Mouse (Mus musculus) midbrain, embryonic 10.5 days (tissue): Measurements from ENCODE around the gene Glis3. TPM values are rescaled to one million over a fixed set of nuclear protein-coding genes. Genes with fewer than 3 reads are reported as not detected.

Experiments used
- DNase-seq: peaks from one replicate; pipeline ENCODE4 v3.0.0-alpha.2; 2017; ENCODE audit warnings: low spot score
- H3K27ac ChIP-seq: fragments of 300-500 bp; sonication (generic); replicated peaks from 2 replicates; pipeline ENCODE4 v1.5.1; 2016; ENCODE audit warnings: mild to moderate bottlenecking
- H3K27me3 ChIP-seq: fragments of 300-500 bp; sonication (generic); 2 replicates; pipeline ENCODE4 v1.6.1; 2016; ENCODE audit warnings: low read depth, mild to moderate bottlenecking; ENCODE audit not compliant: poor library complexity, severe bottlenecking
- H3K36me3 ChIP-seq: fragments of 300-500 bp; sonication (generic); 2 replicates; pipeline ENCODE4 v1.6.1; 2016; ENCODE audit warnings: mild to moderate bottlenecking, moderate library complexity
- H3K4me1 ChIP-seq: fragments of 300-500 bp; sonication (generic); 2 replicates; pipeline ENCODE4 v1.6.1; 2016
- H3K4me3 ChIP-seq: fragments of 300-500 bp; sonication (generic); 2 replicates; pipeline ENCODE4 v1.5.1; 2016; ENCODE audit warnings: mild to moderate bottlenecking, moderate library complexity
- H3K9me3 ChIP-seq: fragments of 300-500 bp; sonication (generic); replicated peaks from 2 replicates; pipeline ENCODE4 v1.6.1; 2016; ENCODE audit warnings: mild to moderate bottlenecking
- WGBS: fragments of 180-500 bp; shearing (Covaris S2); methylation state at CpG from one replicate; pipeline ENCODE4 v1.1.7; 2016; 5-methylcytosine and 5-hydroxymethylcytosine counted together
- polyA plus RNA-seq: library from polyadenylated mRNA; unstranded; fragments of >200 nt; fragmentation: Nextera tagmentation; extraction: Ambion mirVana; gene quantifications from 2 replicates; pipeline ENCODE4 v1.2.1, GENCODE M21; 2016

Glis3 gene
- polyA plus RNA-seq, 1 experiment from 2014 or later: 4.3 TPM

DNA sequence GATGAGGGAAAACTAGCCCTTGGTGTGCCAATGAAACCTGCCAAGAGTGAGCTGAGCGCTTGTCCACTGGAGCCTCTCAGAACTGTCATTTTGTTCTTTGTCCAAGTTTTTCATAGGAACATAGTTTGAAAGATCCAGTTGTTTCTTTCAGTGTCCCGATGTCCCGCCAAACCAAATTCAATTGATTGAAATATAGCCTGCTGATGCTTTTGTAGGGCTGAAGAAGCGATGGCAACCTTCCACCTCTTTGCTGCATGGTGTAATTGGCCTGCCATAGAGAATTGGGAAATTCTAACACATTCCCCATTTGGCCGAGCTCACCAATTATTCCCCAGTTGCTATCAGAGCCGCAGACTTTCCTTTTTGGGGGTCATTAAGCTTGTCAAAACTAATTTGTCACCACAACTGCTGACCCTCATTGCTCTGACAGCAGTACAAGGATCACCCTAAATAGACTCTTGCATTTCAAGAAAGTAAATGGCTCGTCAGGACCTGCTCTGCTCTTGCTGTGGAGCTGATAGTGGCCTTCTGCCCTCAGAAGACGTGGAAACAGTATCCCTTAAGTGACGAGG lies 299.1 kb downstream of the Glis3 start:
- 66% methylated on average over 9 of the region's 9 CpGs for WGBS
- Histone ChIP-seq H3K36me3 (no peaks in the 10 kb centered on the region), H3K27me3 (peaks cover 6% of the 10 kb centered on the region; the same call in 1 of the 2 replicates), H3K4me3 (no peak overlapping the region), H3K9me3 (no peaks in the 10 kb centered on the region), H3K4me1 (peaks cover 57% of the 10 kb centered on the region), H3K27ac (0 out of 2 replicates have a peak overlapping the region, but pooled peaks have one; percentile 72)
- peak; percentile 22 for DNase-seq

DNA sequence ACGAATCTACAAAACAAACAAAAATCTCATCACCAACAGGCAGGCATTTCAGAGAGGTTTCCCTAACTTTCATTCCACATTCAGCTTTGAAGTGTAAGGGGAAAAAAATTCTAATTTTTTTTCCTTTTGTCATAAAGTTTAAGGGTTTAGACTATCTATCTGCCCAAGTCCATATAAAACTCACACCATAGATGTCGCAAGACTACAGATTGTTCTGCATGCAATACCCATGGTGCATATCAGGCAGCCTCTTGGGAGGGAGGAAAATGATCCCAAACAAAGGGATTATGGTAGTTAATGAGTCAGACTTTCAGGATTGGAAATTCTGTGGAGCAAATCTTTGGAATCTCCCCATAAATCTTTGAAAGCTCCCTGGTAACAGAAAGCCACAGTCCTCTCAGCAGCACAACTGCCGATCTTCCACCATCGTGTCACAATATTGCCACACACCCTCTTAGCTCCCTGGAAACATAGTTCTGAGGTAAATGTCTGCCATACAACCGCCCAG lies 302.0 kb downstream of the Glis3 start:
- Histone ChIP-seq H3K9me3 (no peaks in the 10 kb centered on the region), H3K4me1 (peaks cover 67% of the 10 kb centered on the region), H3K27ac (no peak overlapping the region), H3K36me3 (no peaks in the 10 kb centered on the region), H3K27me3 (peaks cover 6% of the 10 kb centered on the region; the same call in 1 of the 2 replicates), H3K4me3 (no peak overlapping the region)
- no peak for DNase-seq
- 88% methylated on average over 5 of the region's 5 CpGs for WGBS

DNA sequence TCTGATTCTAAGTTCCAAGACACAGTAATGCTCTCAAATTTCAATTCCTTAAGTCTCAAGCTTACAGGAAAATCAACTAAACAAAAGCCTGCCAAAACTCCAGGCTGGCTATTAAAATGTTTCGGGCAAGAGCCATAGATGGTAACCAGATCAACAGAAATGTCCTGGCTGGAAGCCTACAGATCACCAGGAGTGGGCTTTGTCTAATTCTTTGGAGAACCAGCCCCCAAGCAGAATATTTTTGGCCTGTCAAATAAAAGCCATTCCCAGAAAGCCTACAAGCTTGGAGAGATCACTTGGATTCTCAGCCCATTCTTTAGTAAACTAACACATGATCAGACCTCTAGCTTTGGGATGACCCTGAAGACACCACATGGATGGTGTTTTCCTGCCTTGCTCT lies 303.5 kb downstream of the Glis3 start:
- 77% methylated on average over 1 of the region's 1 CpGs for WGBS
- Histone ChIP-seq H3K4me1 (peaks cover 53% of the 10 kb centered on the region), H3K27me3 (peaks cover 6% of the 10 kb centered on the region; the same call in 1 of the 2 replicates), H3K4me3 (no peak overlapping the region), H3K36me3 (no peaks in the 10 kb centered on the region), H3K9me3 (no peaks in the 10 kb centered on the region), H3K27ac (no peak overlapping the region)
- DNase-seq: no peak

DNA sequence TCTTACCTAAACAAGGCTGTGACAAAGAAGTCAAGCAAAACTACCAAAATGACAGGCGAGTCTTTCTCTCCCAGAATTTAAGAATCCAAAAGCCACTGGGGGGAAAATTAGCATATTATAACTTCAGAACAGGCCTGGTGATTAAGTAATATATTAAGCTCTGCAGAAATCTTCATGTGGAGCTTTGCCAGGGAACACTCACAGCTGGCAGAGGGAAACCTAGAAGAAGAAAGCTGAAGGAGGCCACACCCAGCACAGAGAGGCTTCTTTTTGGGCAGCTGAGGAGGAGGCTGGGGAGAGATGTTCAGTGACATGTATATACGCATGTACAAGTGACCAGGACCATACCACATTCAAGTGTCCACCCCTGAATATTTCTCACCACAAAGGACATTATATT lies 304.1 kb downstream of the Glis3 start:
- Histone ChIP-seq H3K27me3 (peaks cover 6% of the 10 kb centered on the region; the same call in 1 of the 2 replicates), H3K4me3 (no peak overlapping the region), H3K36me3 (no peaks in the 10 kb centered on the region), H3K27ac (no peak overlapping the region), H3K4me1 (peaks cover 47% of the 10 kb centered on the region), H3K9me3 (no peaks in the 10 kb centered on the region)
- no peak for DNase-seq
- WGBS: 82% methylated on average over 2 of the region's 2 CpGs

DNA sequence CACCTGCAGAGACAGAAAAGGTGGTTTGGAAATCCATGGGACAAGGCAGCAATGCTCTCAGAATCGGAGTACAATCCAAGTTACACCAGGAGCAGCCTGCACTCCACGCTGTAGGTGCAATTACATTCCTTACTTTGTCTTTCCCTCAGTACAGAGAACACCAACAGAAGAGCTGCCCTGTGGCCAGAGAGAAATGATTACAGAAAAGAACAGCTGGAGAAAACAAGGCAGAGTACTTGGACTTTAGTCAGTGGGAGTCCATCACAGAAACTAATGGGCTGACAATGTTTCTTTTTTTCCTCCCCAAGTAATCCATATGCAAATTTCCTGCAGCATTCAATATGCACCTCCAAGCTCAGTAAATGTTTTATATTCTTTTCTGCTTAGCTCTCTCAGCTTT lies 305.4 kb downstream of the Glis3 start:
- no peak overlapping the region for H3K27ac ChIP-seq
- peaks cover 39% of the 10 kb centered on the region for H3K4me1 ChIP-seq
- H3K36me3 ChIP-seq: no peaks in the 10 kb centered on the region
- no peak for DNase-seq
- WGBS: 65% methylated on average over 2 of the region's 2 CpGs
- H3K27me3 ChIP-seq: peaks cover 6% of the 10 kb centered on the region; the same call in 1 of the 2 replicates
- no peaks in the 10 kb centered on the region for H3K9me3 ChIP-seq
- H3K4me3 ChIP-seq: no peak overlapping the region

DNA sequence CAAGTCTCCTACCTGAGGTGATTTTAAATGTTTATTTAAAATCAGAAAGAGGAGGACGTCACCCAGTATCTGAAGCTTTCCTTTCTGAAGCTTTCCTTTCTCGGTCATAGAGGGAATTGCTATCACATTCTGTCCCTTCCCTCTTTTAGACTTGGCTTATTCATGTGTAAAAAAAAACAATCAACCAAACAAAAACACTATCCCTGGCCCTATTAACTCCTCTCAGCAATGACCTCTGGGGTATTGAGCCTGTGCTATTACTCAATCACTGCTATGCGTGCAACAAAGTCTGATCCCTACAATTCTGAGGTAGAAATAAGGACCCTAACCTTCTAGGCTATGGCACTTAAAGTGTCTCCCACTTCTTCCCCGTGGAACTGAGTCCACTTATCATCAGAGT lies 311.7 kb downstream of the Glis3 start:
- WGBS: 70% methylated on average over 4 of the region's 4 CpGs
- H3K27ac ChIP-seq: no peak overlapping the region

DNA sequence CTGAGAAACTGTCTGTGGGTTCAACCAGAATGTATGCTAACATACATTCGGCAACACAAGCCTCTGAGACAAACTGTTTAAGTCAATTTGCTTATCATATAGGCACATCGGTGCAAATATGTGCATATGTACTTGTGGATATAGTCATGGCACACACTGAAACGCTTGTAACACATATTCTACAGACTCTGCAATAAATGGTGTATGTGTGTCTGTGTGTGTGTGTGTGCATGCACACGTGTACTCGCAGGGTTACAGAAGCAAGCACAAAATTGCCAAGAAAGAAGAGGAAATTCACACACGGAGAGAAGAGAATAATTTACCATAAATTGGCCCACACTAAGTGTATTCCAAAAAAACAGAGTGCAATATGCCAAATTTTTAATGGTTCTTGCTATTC lies 312.6 kb downstream of the Glis3 start:
- Histone ChIP-seq H3K36me3 (no peaks in the 10 kb centered on the region), H3K4me1 (peaks cover 18% of the 10 kb centered on the region; the same call in 1 of the 2 replicates), H3K27ac (no peak overlapping the region), H3K27me3 (no peaks in the 10 kb centered on the region; the same call in 1 of the 2 replicates), H3K4me3 (no peak overlapping the region), H3K9me3 (no peaks in the 10 kb centered on the region)
- 92% methylated on average over 6 of the region's 6 CpGs for WGBS
- no peak for DNase-seq

More for the DNA sequence above, 311.7 kb downstream of the Glis3 start:
- Histone ChIP-seq H3K9me3 (no peaks in the 10 kb centered on the region), H3K4me1 (peaks cover 12% of the 10 kb centered on the region; the same call in 1 of the 2 replicates), H3K4me3 (no peak overlapping the region), H3K36me3 (no peaks in the 10 kb centered on the region), H3K27me3 (no peaks in the 10 kb centered on the region; the same call in 1 of the 2 replicates)
- DNase-seq: no peak

DNA sequence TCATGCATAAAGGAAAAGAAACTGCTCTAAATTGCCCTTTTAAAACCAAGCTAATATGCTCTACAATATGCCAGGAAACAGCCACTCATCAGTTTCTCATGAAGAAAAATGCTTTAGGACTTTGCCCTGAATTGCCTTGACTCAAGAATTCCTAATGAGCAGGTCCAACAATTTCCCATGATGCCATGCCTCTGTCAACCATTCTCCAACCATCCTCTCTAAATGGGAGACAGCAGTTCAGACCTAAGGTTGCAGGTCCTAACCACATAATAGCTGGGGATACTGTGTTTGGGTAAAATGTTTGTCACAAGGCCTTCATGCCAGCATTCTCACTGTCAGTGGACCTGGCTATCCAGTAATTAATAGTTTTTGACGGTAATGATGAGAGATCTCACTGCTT lies 313.1 kb downstream of the Glis3 start:
- WGBS: 86% methylated on average over 1 of the region's 1 CpGs

DNA sequence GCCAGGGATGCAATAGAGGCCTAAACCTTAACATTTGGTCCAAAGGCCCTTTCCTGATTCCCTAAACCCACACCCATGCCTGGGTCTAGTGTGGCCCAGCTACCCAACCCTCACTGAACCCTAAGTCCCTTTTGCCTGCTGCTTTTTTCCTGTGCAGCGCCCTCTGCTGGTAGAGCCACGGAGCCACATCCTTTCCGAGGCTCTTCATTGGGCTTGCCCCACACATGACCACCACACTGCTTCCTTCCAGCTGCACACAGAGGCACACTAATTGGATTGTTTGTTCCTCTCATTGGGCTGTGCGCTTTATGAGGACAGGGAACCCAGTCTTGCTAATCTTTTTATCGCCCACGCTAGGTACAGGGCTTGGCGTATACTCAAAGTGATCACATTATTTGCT lies 314.0 kb downstream of the Glis3 start:
- peaks cover 18% of the 10 kb centered on the region; the same call in 1 of the 2 replicates for H3K4me1 ChIP-seq
- WGBS: 35% methylated on average over 7 of the region's 7 CpGs
- H3K9me3 ChIP-seq: peaks cover 10% of the 10 kb centered on the region; the same call in 1 of the 2 replicates
- no peaks in the 10 kb centered on the region for H3K36me3 ChIP-seq
- no peak overlapping the region for H3K27ac ChIP-seq
- H3K4me3 ChIP-seq: no peak overlapping the region
- H3K27me3 ChIP-seq: no peaks in the 10 kb centered on the region; the same call in 1 of the 2 replicates
- DNase-seq: peak; percentile 57

More for the DNA sequence above, 313.1 kb downstream of the Glis3 start:
- H3K36me3 ChIP-seq: no peaks in the 10 kb centered on the region
- peaks cover 2% of the 10 kb centered on the region; the same call in 1 of the 2 replicates for H3K9me3 ChIP-seq
- H3K4me3 ChIP-seq: no peak overlapping the region
- H3K27me3 ChIP-seq: no peaks in the 10 kb centered on the region; the same call in 1 of the 2 replicates
- DNase-seq: no peak
- no peak overlapping the region for H3K27ac ChIP-seq
- peaks cover 18% of the 10 kb centered on the region; the same call in 1 of the 2 replicates for H3K4me1 ChIP-seq

DNA sequence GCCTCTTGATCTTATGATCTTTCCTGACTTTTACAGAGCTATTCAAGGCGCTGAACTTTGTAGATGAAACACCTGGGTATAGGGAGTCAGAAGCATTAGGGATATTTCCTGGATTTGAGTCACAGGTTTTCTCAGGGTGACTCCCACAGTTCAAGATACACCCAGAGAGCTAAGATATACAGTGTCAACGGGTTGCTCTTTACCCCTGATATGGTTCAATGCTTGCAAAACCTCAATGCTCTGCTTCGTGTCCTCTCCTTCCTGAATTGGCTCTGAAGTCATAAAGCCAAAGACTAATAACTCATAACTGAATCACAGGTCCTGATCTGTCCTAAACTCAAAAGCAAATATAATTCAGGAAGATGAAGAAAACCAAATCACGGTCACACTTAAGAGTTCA lies 319.0 kb downstream of the Glis3 start:
- Histone ChIP-seq H3K27me3 (no peaks in the 10 kb centered on the region; the same call in 1 of the 2 replicates), H3K36me3 (no peaks in the 10 kb centered on the region), H3K4me1 (peaks cover 12% of the 10 kb centered on the region; the same call in 1 of the 2 replicates), H3K27ac (no peak overlapping the region), H3K4me3 (no peak overlapping the region), H3K9me3 (peaks cover 21% of the 10 kb centered on the region; the same call in 1 of the 2 replicates)
- 89% methylated on average over 4 of the region's 4 CpGs for WGBS
- DNase-seq: no peak

DNA sequence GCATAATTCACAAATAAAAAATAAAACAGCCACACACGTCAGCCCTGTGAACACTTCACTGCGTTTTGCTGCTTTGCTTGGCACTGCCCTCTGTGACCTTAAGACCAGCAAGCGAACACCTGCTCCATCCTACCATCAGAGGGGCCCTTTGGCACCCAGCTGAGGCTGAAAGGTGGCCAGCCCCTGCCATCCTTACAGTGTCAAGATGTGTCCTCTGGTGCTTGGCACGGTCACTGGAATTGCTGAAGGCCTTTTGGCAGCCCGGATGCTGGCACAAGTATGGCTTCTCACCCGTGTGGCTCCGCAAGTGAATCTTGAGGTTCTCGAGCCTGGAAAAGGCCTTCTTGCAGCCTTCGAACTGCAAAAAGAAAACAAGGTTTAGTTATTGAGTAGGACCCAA lies 322.3 kb downstream of the Glis3 start:
- peaks cover 8% of the 10 kb centered on the region; the same call in 1 of the 2 replicates for H3K27me3 ChIP-seq

DNA sequence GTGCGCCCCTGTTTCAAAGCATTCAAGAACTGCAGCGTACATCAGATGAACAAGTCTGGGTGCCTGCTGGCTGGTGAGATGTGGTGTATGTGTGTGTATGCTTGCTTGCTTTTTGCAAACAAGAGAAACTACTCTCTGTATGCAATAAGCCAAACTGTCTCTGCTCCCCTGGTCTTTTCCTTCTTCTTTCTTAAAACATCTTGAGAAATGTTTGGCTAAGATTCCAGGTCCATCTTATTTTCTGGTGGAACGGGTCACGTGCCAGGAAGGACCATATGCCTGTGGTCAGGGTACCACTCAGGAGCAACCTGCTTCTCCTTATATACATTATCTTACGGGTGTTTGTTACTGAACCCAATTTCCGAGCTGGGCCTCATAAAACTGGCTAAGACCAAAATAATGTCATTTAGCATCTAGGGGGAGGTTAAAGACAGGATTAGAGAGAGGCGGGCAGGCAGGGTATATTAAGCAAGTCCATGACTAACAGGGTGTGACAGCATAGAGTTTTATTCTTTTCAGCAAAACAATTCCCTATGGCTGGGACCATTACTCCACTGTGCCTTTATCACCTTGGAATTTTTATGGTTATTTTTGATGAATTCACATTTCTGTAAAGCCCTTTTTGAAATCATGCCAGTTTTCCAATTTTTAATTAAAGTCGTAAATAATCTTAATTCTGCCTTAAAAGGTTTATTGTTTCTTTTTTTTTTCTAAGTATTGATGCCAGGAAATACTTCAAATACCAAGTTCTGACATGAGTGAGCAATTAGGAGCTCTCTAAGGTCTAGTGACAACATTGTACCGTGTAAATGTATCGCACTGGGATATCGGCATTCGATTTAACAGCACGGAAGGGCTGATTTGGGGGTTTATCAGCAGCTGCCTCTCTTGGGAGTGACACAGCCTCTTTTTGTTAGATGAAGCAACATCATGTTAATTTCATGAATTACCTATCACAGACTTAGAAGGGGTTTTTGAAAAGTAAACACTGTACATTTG lies 328.5 kb downstream of the Glis3 start:
- WGBS: 66% methylated on average over 13 of the region's 13 CpGs
- H3K27me3 ChIP-seq: peaks cover 22% of the 10 kb centered on the region; the same call in 1 of the 2 replicates
- no peak overlapping the region for H3K4me3 ChIP-seq
- H3K36me3 ChIP-seq: no peaks in the 10 kb centered on the region
- DNase-seq: no peak
- peaks cover 62% of the 10 kb centered on the region for H3K4me1 ChIP-seq
- H3K9me3 ChIP-seq: no peaks in the 10 kb centered on the region
- peak overlapping the region; percentile 68 for H3K27ac ChIP-seq

More for the DNA sequence above, 322.3 kb downstream of the Glis3 start:
- Histone ChIP-seq H3K9me3 (peaks cover 21% of the 10 kb centered on the region; the same call in 1 of the 2 replicates), H3K4me3 (no peak overlapping the region), H3K4me1 (peaks cover 22% of the 10 kb centered on the region), H3K27ac (peak overlapping the region; percentile 55; the same call in 1 of the 2 replicates), H3K36me3 (no peaks in the 10 kb centered on the region)
- 91% methylated on average over 9 of the region's 9 CpGs for WGBS
- DNase-seq: no peak
